Mouse (Mus musculus) liver, adult 2 months (tissue): ENCODE results near the gene Syne2.

Experiments
- CTCF ChIP-seq: fragments of 200-500 bp; IDR thresholded peaks from 2 replicates; pipeline ENCODE4 v1.5.1; 2011; ENCODE audit warnings: low read depth, low read length, control low read depth
- POLR2A ChIP-seq: fragments of 200-500 bp; IDR thresholded peaks from 2 replicates; pipeline ENCODE4 v1.6.1; 2011; ENCODE audit warnings: low read length, control low read depth; ENCODE audit not compliant: insufficient read depth; ENCODE audit errors: extremely low read depth

- TF ChIP-seq CTCF: no peak
- TF ChIP-seq POLR2A: no peak
Measured at GRCm38 (mm10) chr12:75819481-75819880, 1.5 kb downstream of the Syne2 start.
